In genomic region chr9:60279556-60279955, GRCm38 (mm10) we compare ENCODE assay signal across 16 mouse cellular contexts.
DNase-seq lines count a peak whose midpoint lies in the region; ATAC-seq and TF ChIP-seq lines count a peak whose summit lies in the region.
"Had no signal": no experiment of that assay in that cellular context is flagged by ENCODE, and none has a peak within 500 bp of the region (broad histone marks: within the 10 kb centered on the region; RNA-seq: fewer than 3 reads in every experiment).

No protein-coding gene starts in this region.

- H3K27me3 ChIP-seq in heart, embryonic 13.5 days (replicated peaks), result no peaks in the 10 kb centered on the region
- peaks cover 26% of the 10 kb centered on the region for H3K27me3 ChIP-seq in G1E (ENCODE audit: insufficient read depth, low read length)
- H3K27me3 ChIP-seq in liver, postnatal 0 days (ENCODE audit: insufficient read depth, low read length), result no peaks in the 10 kb centered on the region
- H3K27me3 ChIP-seq in hindbrain, embryonic 14.5 days (ENCODE audit: control insufficient read depth, insufficient read depth, low read length), result no peaks in the 10 kb centered on the region
- H3K27me3 ChIP-seq in forebrain, embryonic 16.5 days (replicated peaks; ENCODE audit: control insufficient read depth, insufficient read depth, low read length), result no peaks in the 10 kb centered on the region; the same call in 1 of the 2 replicates
- H3K27me3 ChIP-seq: embryonic facial prominence, embryonic 12.5 days; forebrain, embryonic 15.5 days had no signal

- no peak overlapping the region for H3K9ac ChIP-seq in heart, embryonic 13.5 days
- H3K9ac ChIP-seq in liver, postnatal 0 days (replicated peaks), result no peak overlapping the region
- no peak overlapping the region for H3K9ac ChIP-seq in hindbrain, embryonic 14.5 days
- no peak overlapping the region for H3K9ac ChIP-seq in forebrain, embryonic 16.5 days (replicated peaks; ENCODE audit: low read depth, low read length)
- H3K9ac ChIP-seq: embryonic facial prominence, embryonic 12.5 days; forebrain, embryonic 15.5 days had no signal

- H3K4me3 ChIP-seq in heart, embryonic 13.5 days, result no peak overlapping the region
- H3K4me3 ChIP-seq in G1E (ENCODE audit: low read depth, low read length), result peak overlapping the region; percentile 44; the same call in 1 of the 2 replicates
- no peak overlapping the region for H3K4me3 ChIP-seq in liver, postnatal 0 days (ENCODE audit: low read depth, low read length)
- no peak overlapping the region for H3K4me3 ChIP-seq in hindbrain, embryonic 14.5 days (replicated peaks; ENCODE audit: low read length)
- no peak overlapping the region for H3K4me3 ChIP-seq in forebrain, embryonic 16.5 days (replicated peaks; ENCODE audit: low read length)
- H3K4me3 ChIP-seq: embryonic facial prominence, embryonic 12.5 days; forebrain, embryonic 15.5 days had no signal

- peak; percentile 99 for TF ChIP-seq EP300 in liver, postnatal 0 days (IDR thresholded peaks at IDR 0.05; ENCODE audit: low read depth)

- peak; percentile 76 for ATAC-seq in heart, embryonic 13.5 days (ENCODE audit: extremely low read depth, insufficient number of reproducible peaks, low FRiP score, low TSS enrichment)
- ATAC-seq in G1E (ENCODE audit: extremely low read depth, insufficient number of reproducible peaks, low FRiP score, poor library complexity, severe bottlenecking), result peak; percentile 75
- ATAC-seq in erythroblast, adult 5-6 weeks (replicated peaks; ENCODE audit: low FRiP score, poor library complexity, severe bottlenecking), result peak; percentile 93
- ATAC-seq in liver, postnatal 0 days, result peak; percentile 93
- ATAC-seq in hindbrain, embryonic 14.5 days (ENCODE audit: low FRiP score), result no peak
- ATAC-seq in forebrain, embryonic 16.5 days, result no peak
- ATAC-seq: forebrain, embryonic 15.5 days had no signal

- TF ChIP-seq CTCF in G1E (IDR thresholded peaks at IDR 0.05; ENCODE audit: low read depth, low read length), result no peak
- no peak for TF ChIP-seq CTCF in liver, postnatal 0 days (IDR thresholded peaks at IDR 0.05; ENCODE audit: low read depth)

- H3K9me3 ChIP-seq in heart, embryonic 13.5 days, result no peaks in the 10 kb centered on the region
- no peaks in the 10 kb centered on the region for H3K9me3 ChIP-seq in G1E (replicated peaks)
- no peaks in the 10 kb centered on the region for H3K9me3 ChIP-seq in liver, postnatal 0 days (ENCODE audit: low read length)
- H3K9me3 ChIP-seq in hindbrain, embryonic 14.5 days (ENCODE audit: control insufficient read depth, low read length), result no peaks in the 10 kb centered on the region
- no peaks in the 10 kb centered on the region for H3K9me3 ChIP-seq in forebrain, embryonic 16.5 days (ENCODE audit: control insufficient read depth, low read length)
- H3K9me3 ChIP-seq: embryonic facial prominence, embryonic 12.5 days; forebrain, embryonic 15.5 days had no signal

- H3K27ac ChIP-seq in heart, embryonic 13.5 days (replicated peaks), result no peak overlapping the region
- no peak overlapping the region for H3K27ac ChIP-seq in liver, postnatal 0 days (ENCODE audit: low read depth)
- H3K27ac ChIP-seq in hindbrain, embryonic 14.5 days, result no peak overlapping the region
- no peak overlapping the region for H3K27ac ChIP-seq in forebrain, embryonic 16.5 days (ENCODE audit: low read length)
- H3K27ac ChIP-seq: embryonic facial prominence, embryonic 12.5 days; forebrain, embryonic 15.5 days had no signal

- H3K36me3 ChIP-seq in heart, embryonic 13.5 days, result no peaks in the 10 kb centered on the region
- no peaks in the 10 kb centered on the region for H3K36me3 ChIP-seq in G1E (replicated peaks)
- H3K36me3 ChIP-seq in liver, postnatal 0 days (replicated peaks; ENCODE audit: insufficient read depth, low read length), result no peaks in the 10 kb centered on the region
- no peaks in the 10 kb centered on the region for H3K36me3 ChIP-seq in hindbrain, embryonic 14.5 days (replicated peaks; ENCODE audit: control insufficient read depth, insufficient read depth)
- no peaks in the 10 kb centered on the region for H3K36me3 ChIP-seq in forebrain, embryonic 16.5 days (ENCODE audit: control insufficient read depth, insufficient read depth)
- H3K36me3 ChIP-seq: embryonic facial prominence, embryonic 12.5 days; forebrain, embryonic 15.5 days had no signal

- 0 out of 2 replicates have a peak overlapping the region, but pooled peaks have one; percentile 0 for H3K4me2 ChIP-seq in heart, embryonic 13.5 days
- H3K4me2 ChIP-seq in liver, postnatal 0 days (ENCODE audit: low read depth, low read length), result peak overlapping the region; percentile 18
- H3K4me2 ChIP-seq in hindbrain, embryonic 14.5 days (replicated peaks), result no peak overlapping the region
- no peak overlapping the region for H3K4me2 ChIP-seq in forebrain, embryonic 16.5 days (ENCODE audit: low read length)
- H3K4me2 ChIP-seq: embryonic facial prominence, embryonic 12.5 days; forebrain, embryonic 15.5 days had no signal

- DNase-seq in heart, adult 18-20 months, result no peak
- peak; percentile 39 for DNase-seq in G1E (ENCODE audit: low spot score)
- peak; percentile 30 for DNase-seq in liver, postnatal 0 days
- no peak for DNase-seq in hindbrain, embryonic 14.5 days (ENCODE audit: low spot score)
- DNase-seq in gastrocnemius, postnatal 36 days, result no peak
- DNase-seq: B cell, adult 2 months; cerebellum, adult 8-10 months; gastrocnemius, postnatal 10 days; kidney, postnatal 25 days; layer of hippocampus, postnatal 36 days; lung, postnatal 36 days had no signal

- WGBS in heart, embryonic 13.5 days, result 49% methylated on average over 6 of the region's 6 CpGs
- WGBS in liver, postnatal 0 days (ENCODE audit: insufficient replicate concordance), result 29% methylated on average over 6 of the region's 6 CpGs
- 89% methylated on average over 6 of the region's 6 CpGs for WGBS in hindbrain, embryonic 14.5 days
- WGBS in forebrain, embryonic 16.5 days, result 87% methylated on average over 6 of the region's 6 CpGs

- intact Hi-C loops in gastrocnemius, postnatal 36 days (cut with DNase I), result no loop called here

- peaks cover 20% of the 10 kb centered on the region for H3K4me1 ChIP-seq in heart, embryonic 13.5 days
- peaks cover 48% of the 10 kb centered on the region for H3K4me1 ChIP-seq in G1E (ENCODE audit: insufficient read depth, low read depth, low read length)
- H3K4me1 ChIP-seq in liver, postnatal 0 days (ENCODE audit: insufficient read depth), result peaks cover 16% of the 10 kb centered on the region
- peaks cover 24% of the 10 kb centered on the region for H3K4me1 ChIP-seq in hindbrain, embryonic 14.5 days (replicated peaks; ENCODE audit: control insufficient read depth, insufficient read depth, low read length)
- peaks cover 5% of the 10 kb centered on the region; the same call in 1 of the 2 replicates for H3K4me1 ChIP-seq in forebrain, embryonic 16.5 days (replicated peaks; ENCODE audit: control insufficient read depth, insufficient read depth, low read length)

Comparison
In these comparisons a context has a peak if more than half of its experiments do, and no peak if none do; other contexts are left out.
1. ATAC-seq: peak in heart, embryonic 13.5 days (single experiment), G1E (single experiment), erythroblast, adult 5-6 weeks (single experiment) and liver, postnatal 0 days (single experiment); none in hindbrain, embryonic 14.5 days (single experiment) and forebrain, embryonic 16.5 days (single experiment).
2. H3K4me2 ChIP-seq: peak in heart, embryonic 13.5 days (single experiment) and liver, postnatal 0 days (single experiment); none in hindbrain, embryonic 14.5 days (single experiment) and forebrain, embryonic 16.5 days (single experiment).
3. DNase-seq: peak in G1E (single experiment) and liver, postnatal 0 days (single experiment); none in heart, adult 18-20 months (0 of 2), hindbrain, embryonic 14.5 days (single experiment) and gastrocnemius, postnatal 36 days (0 of 2).